12 mouse cellular contexts compared by ENCODE assay signal in genomic region chr12:28699086-28699485, GRCm38 (mm10). TPM values are rescaled to one million over a fixed set of nuclear protein-coding genes. Genes with fewer than 3 reads are reported as not detected.
A peak's percentile ranks its signal among the peaks of the same experiment; 100 is the strongest.
DNase-seq lines count a peak whose midpoint lies in the region; ATAC-seq and TF ChIP-seq lines count a peak whose summit lies in the region.
"Had no signal": no experiment of that assay in that cellular context is flagged by ENCODE, and none has a peak within 500 bp of the region (broad histone marks: within the 10 kb centered on the region; RNA-seq: fewer than 3 reads in every experiment).

No protein-coding gene starts in this region.

- H3K4me1 ChIP-seq in hindbrain, embryonic 13.5 days (replicated peaks) = peaks cover 33% of the 10 kb centered on the region
- H3K4me1 ChIP-seq in hindbrain, embryonic 10.5 days (replicated peaks) = peaks cover 19% of the 10 kb centered on the region
- H3K4me1 ChIP-seq in midbrain, embryonic 13.5 days (replicated peaks) = peaks cover 23% of the 10 kb centered on the region
- peaks cover 27% of the 10 kb centered on the region for H3K4me1 ChIP-seq in midbrain, embryonic 10.5 days
- no peaks in the 10 kb centered on the region; a peak in 1 of 4 replicates for H3K4me1 ChIP-seq in liver, embryonic 14.5 days (replicated peaks; ENCODE audit: control insufficient read depth in 2 of 2, insufficient read depth in 2 of 2, low read length in 1 of 2)
- no peaks in the 10 kb centered on the region for H3K4me1 ChIP-seq in stomach, postnatal 0 days (replicated peaks; ENCODE audit: control insufficient read depth, insufficient read depth)
- peaks cover 23% of the 10 kb centered on the region for H3K4me1 ChIP-seq in heart, embryonic 11.5 days (ENCODE audit: control insufficient read depth, insufficient read depth, low read length)

- H3K27me3 ChIP-seq in hindbrain, embryonic 13.5 days = no peaks in the 10 kb centered on the region
- peaks cover 38% of the 10 kb centered on the region for H3K27me3 ChIP-seq in hindbrain, embryonic 10.5 days (ENCODE audit: insufficient read depth, poor library complexity, severe bottlenecking)
- no peaks in the 10 kb centered on the region for H3K27me3 ChIP-seq in midbrain, embryonic 13.5 days
- peaks cover 5% of the 10 kb centered on the region for H3K27me3 ChIP-seq in midbrain, embryonic 10.5 days (ENCODE audit: low read depth, poor library complexity, severe bottlenecking)
- no peaks in the 10 kb centered on the region for H3K27me3 ChIP-seq in liver, embryonic 14.5 days (ENCODE audit: control insufficient read depth, insufficient read depth, low read length)
- no peaks in the 10 kb centered on the region for H3K27me3 ChIP-seq in stomach, postnatal 0 days (ENCODE audit: control insufficient read depth, insufficient read depth, low read length)
- H3K27me3 ChIP-seq in heart, embryonic 11.5 days (ENCODE audit: control insufficient read depth, insufficient read depth, low read length) = 0 out of 2 replicates have a peak, but pooled peaks cover 5% of the 10 kb centered on the region
- H3K27me3 ChIP-seq: embryonic facial prominence, embryonic 15.5 days; megakaryocyte, embryonic 14.5 days had no signal

- WGBS in hindbrain, embryonic 13.5 days = 66% methylated on average over 5 of the region's 5 CpGs
- 73% methylated on average over 5 of the region's 5 CpGs for WGBS in hindbrain, embryonic 10.5 days
- WGBS in midbrain, embryonic 13.5 days = 80% methylated on average over 5 of the region's 5 CpGs
- 90% methylated on average over 5 of the region's 5 CpGs for WGBS in midbrain, embryonic 10.5 days
- WGBS in liver, embryonic 14.5 days (ENCODE audit: insufficient replicate concordance) = 68% methylated on average over 5 of the region's 5 CpGs
- WGBS in stomach, postnatal 0 days = 54% methylated on average over 5 of the region's 5 CpGs
- 76% methylated on average over 5 of the region's 5 CpGs for WGBS in heart, embryonic 11.5 days (ENCODE audit: insufficient replicate concordance)

- TF ChIP-seq CTCF in liver, embryonic 14.5 days (IDR thresholded peaks at IDR 0.05; ENCODE audit: low read depth) = no peak
- TF ChIP-seq CTCF in stomach, postnatal 0 days (IDR thresholded peaks at IDR 0.05; ENCODE audit: low read depth) = no peak

- H3K27ac ChIP-seq in hindbrain, embryonic 13.5 days = peak overlapping the region; percentile 75
- H3K27ac ChIP-seq in hindbrain, embryonic 10.5 days = no peak overlapping the region
- H3K27ac ChIP-seq in midbrain, embryonic 13.5 days = 0 out of 2 replicates have a peak overlapping the region, but pooled peaks have one; percentile 64
- H3K27ac ChIP-seq in midbrain, embryonic 10.5 days (replicated peaks) = no peak overlapping the region
- H3K27ac ChIP-seq in liver, embryonic 14.5 days = no peak overlapping the region
- no peak overlapping the region for H3K27ac ChIP-seq in stomach, postnatal 0 days (replicated peaks)
- H3K27ac ChIP-seq in heart, embryonic 11.5 days (ENCODE audit: low read depth, low read length) = no peak overlapping the region
- H3K27ac ChIP-seq: embryonic facial prominence, embryonic 15.5 days; heart, embryonic 10.5 days had no signal

- no peak overlapping the region for H3K4me3 ChIP-seq in hindbrain, embryonic 13.5 days
- H3K4me3 ChIP-seq in hindbrain, embryonic 10.5 days = no peak overlapping the region
- no peak overlapping the region for H3K4me3 ChIP-seq in midbrain, embryonic 13.5 days (replicated peaks)
- H3K4me3 ChIP-seq in midbrain, embryonic 10.5 days = no peak overlapping the region
- H3K4me3 ChIP-seq in liver, embryonic 14.5 days (ENCODE audit: insufficient read depth in 1 of 2, low read depth in 2 of 2, low read length in 2 of 2) = no peak overlapping the region
- H3K4me3 ChIP-seq in stomach, postnatal 0 days (ENCODE audit: low read depth, low read length) = no peak overlapping the region
- H3K4me3 ChIP-seq in heart, embryonic 11.5 days (ENCODE audit: low read depth, low read length) = no peak overlapping the region
- H3K4me3 ChIP-seq: embryonic facial prominence, embryonic 15.5 days; heart, embryonic 10.5 days; megakaryocyte, embryonic 14.5 days had no signal

- H3K9ac ChIP-seq in hindbrain, embryonic 13.5 days = peak overlapping the region; percentile 58; the same call in 1 of the 2 replicates
- no peak overlapping the region; the same call in 1 of the 2 replicates for H3K9ac ChIP-seq in midbrain, embryonic 13.5 days (replicated peaks)
- no peak overlapping the region for H3K9ac ChIP-seq in liver, embryonic 14.5 days (replicated peaks)
- H3K9ac ChIP-seq in stomach, postnatal 0 days (ENCODE audit: low read length) = no peak overlapping the region
- no peak overlapping the region for H3K9ac ChIP-seq in heart, embryonic 11.5 days (ENCODE audit: low read depth, low read length)
- H3K9ac ChIP-seq: embryonic facial prominence, embryonic 15.5 days had no signal

- ATAC-seq in hindbrain, embryonic 13.5 days (ENCODE audit: low FRiP score) = no peak
- no peak for ATAC-seq in midbrain, embryonic 13.5 days
- ATAC-seq in liver, embryonic 14.5 days (ENCODE audit: insufficient read depth) = peak; percentile 34; the same call in 1 of the 2 replicates
- ATAC-seq in stomach, postnatal 0 days (ENCODE audit: low FRiP score, low TSS enrichment) = no peak
- ATAC-seq in heart, embryonic 11.5 days (replicated peaks; ENCODE audit: insufficient number of reproducible peaks, low FRiP score, low TSS enrichment) = no peak

- TF ChIP-seq EP300 in liver, embryonic 14.5 days (IDR thresholded peaks at IDR 0.05; ENCODE audit: low read depth) = no peak
- no peak for TF ChIP-seq EP300 in stomach, postnatal 0 days (optimal IDR thresholded peaks at IDR 0.05)

- H3K4me2 ChIP-seq in hindbrain, embryonic 13.5 days = no peak overlapping the region
- H3K4me2 ChIP-seq in midbrain, embryonic 13.5 days (replicated peaks) = no peak overlapping the region
- no peak overlapping the region for H3K4me2 ChIP-seq in liver, embryonic 14.5 days (ENCODE audit: low read depth)
- no peak overlapping the region for H3K4me2 ChIP-seq in stomach, postnatal 0 days (replicated peaks; ENCODE audit: low read depth)
- H3K4me2 ChIP-seq in heart, embryonic 11.5 days = no peak overlapping the region
- H3K4me2 ChIP-seq: embryonic facial prominence, embryonic 15.5 days had no signal

- peaks cover 28% of the 10 kb centered on the region for H3K36me3 ChIP-seq in hindbrain, embryonic 13.5 days
- peaks cover 29% of the 10 kb centered on the region for H3K36me3 ChIP-seq in hindbrain, embryonic 10.5 days
- H3K36me3 ChIP-seq in midbrain, embryonic 13.5 days = peaks cover 30% of the 10 kb centered on the region
- H3K36me3 ChIP-seq in midbrain, embryonic 10.5 days = peaks cover 31% of the 10 kb centered on the region
- H3K36me3 ChIP-seq in liver, embryonic 14.5 days (replicated peaks; ENCODE audit: control insufficient read depth, insufficient read depth, low read depth) = no peaks in the 10 kb centered on the region; the same call in 1 of the 2 replicates
- H3K36me3 ChIP-seq in stomach, postnatal 0 days (ENCODE audit: control insufficient read depth, insufficient read depth, low read length) = no peaks in the 10 kb centered on the region
- H3K36me3 ChIP-seq in heart, embryonic 11.5 days (ENCODE audit: control insufficient read depth, insufficient read depth, low read length) = no peaks in the 10 kb centered on the region

- no peaks in the 10 kb centered on the region for H3K9me3 ChIP-seq in hindbrain, embryonic 13.5 days
- no peaks in the 10 kb centered on the region for H3K9me3 ChIP-seq in hindbrain, embryonic 10.5 days
- no peaks in the 10 kb centered on the region for H3K9me3 ChIP-seq in midbrain, embryonic 13.5 days
- no peaks in the 10 kb centered on the region for H3K9me3 ChIP-seq in midbrain, embryonic 10.5 days (replicated peaks)
- H3K9me3 ChIP-seq in liver, embryonic 14.5 days (ENCODE audit: control insufficient read depth, low read length) = no peaks in the 10 kb centered on the region
- no peaks in the 10 kb centered on the region for H3K9me3 ChIP-seq in stomach, postnatal 0 days (ENCODE audit: control insufficient read depth, low read length)
- no peaks in the 10 kb centered on the region for H3K9me3 ChIP-seq in heart, embryonic 11.5 days (replicated peaks; ENCODE audit: control insufficient read depth, low read length)
- H3K9me3 ChIP-seq: embryonic facial prominence, embryonic 15.5 days; heart, embryonic 10.5 days; megakaryocyte, embryonic 14.5 days had no signal

- no peak for DNase-seq in hindbrain, embryonic 10.5 days (ENCODE audit: low spot score)
- DNase-seq in midbrain, embryonic 10.5 days (ENCODE audit: low spot score) = no peak
- no peak for DNase-seq in liver, embryonic 14.5 days (ENCODE audit: low read depth in 3 of 3, low spot score in 3 of 3)
- DNase-seq in stomach, postnatal 0 days (ENCODE audit: low spot score) = peak; percentile 43
- no peak for DNase-seq in retina, postnatal 1 day
- DNase-seq: gastrocnemius, postnatal 25 days had no signal

RNA-seq across cellular contexts. Expression of gene Adi1, which starts 24.1 kb away (rescaled TPM):
- 31.5 and 33.7 TPM in 2 replicates for polyA plus RNA-seq in hindbrain, embryonic 13.5 days (2015; fragmentation: Nextera tagmentation; extraction: Ambion mirVana)
- polyA plus RNA-seq in hindbrain, embryonic 10.5 days (2016; fragmentation: Nextera tagmentation; extraction: Ambion mirVana) = 45.5 and 49.1 TPM in 2 replicates
- 27.0 and 29.1 TPM in 2 replicates for polyA plus RNA-seq in midbrain, embryonic 13.5 days (2015; fragmentation: Nextera tagmentation; extraction: Ambion mirVana)
- polyA plus RNA-seq in midbrain, embryonic 10.5 days (2016; fragmentation: Nextera tagmentation; extraction: Ambion mirVana) = 43.3 and 48.1 TPM in 2 replicates
- 13.0 and 17.2 TPM in 2 replicates for polyA plus RNA-seq in liver, embryonic 14.5 days (2012; rRNA removed)
- polyA plus RNA-seq in liver, embryonic 14.5 days (2014; fragmentation: Nextera tagmentation; extraction: Ambion mirVana) = 41.0 and 46.2 TPM in 2 replicates
- 50.9 and 55.2 TPM in 2 replicates for polyA plus RNA-seq in stomach, postnatal 0 days (2015; fragmentation: Nextera tagmentation; extraction: Ambion mirVana)
- 44.7 and 46.2 TPM in 2 replicates for polyA plus RNA-seq in heart, embryonic 11.5 days (2014; fragmentation: Nextera tagmentation; extraction: Ambion mirVana)

RNA-seq across cellular contexts. Expression of gene Rnaseh1, which starts 49.7 kb away (rescaled TPM):
- 22.5 and 27.1 TPM in 2 replicates for polyA plus RNA-seq in hindbrain, embryonic 13.5 days (2015; fragmentation: Nextera tagmentation; extraction: Ambion mirVana)
- 33.0 and 34.8 TPM in 2 replicates for polyA plus RNA-seq in hindbrain, embryonic 10.5 days (2016; fragmentation: Nextera tagmentation; extraction: Ambion mirVana)
- polyA plus RNA-seq in midbrain, embryonic 13.5 days (2015; fragmentation: Nextera tagmentation; extraction: Ambion mirVana) = 24.9 and 28.7 TPM in 2 replicates
- 34.1 and 35.4 TPM in 2 replicates for polyA plus RNA-seq in midbrain, embryonic 10.5 days (2016; fragmentation: Nextera tagmentation; extraction: Ambion mirVana)
- 7.1 and 9.7 TPM in 2 replicates for polyA plus RNA-seq in liver, embryonic 14.5 days (2012; rRNA removed)
- polyA plus RNA-seq in liver, embryonic 14.5 days (2014; fragmentation: Nextera tagmentation; extraction: Ambion mirVana) = 9.3 and 10.3 TPM in 2 replicates
- 17.2 and 18.1 TPM in 2 replicates for polyA plus RNA-seq in stomach, postnatal 0 days (2015; fragmentation: Nextera tagmentation; extraction: Ambion mirVana)
- polyA plus RNA-seq in heart, embryonic 11.5 days (2014; fragmentation: Nextera tagmentation; extraction: Ambion mirVana) = 18.1 and 20.2 TPM in 2 replicates

RNA-seq across cellular contexts. Expression of gene Trappc12, which starts 51.2 kb away (rescaled TPM):
- polyA plus RNA-seq in hindbrain, embryonic 13.5 days (2015; fragmentation: Nextera tagmentation; extraction: Ambion mirVana) = 41.9 and 44.0 TPM in 2 replicates
- polyA plus RNA-seq in hindbrain, embryonic 10.5 days (2016; fragmentation: Nextera tagmentation; extraction: Ambion mirVana) = 35.3 and 38.1 TPM in 2 replicates
- 43.8 and 46.0 TPM in 2 replicates for polyA plus RNA-seq in midbrain, embryonic 13.5 days (2015; fragmentation: Nextera tagmentation; extraction: Ambion mirVana)
- 36.3 and 40.1 TPM in 2 replicates for polyA plus RNA-seq in midbrain, embryonic 10.5 days (2016; fragmentation: Nextera tagmentation; extraction: Ambion mirVana)
- polyA plus RNA-seq in liver, embryonic 14.5 days (2012; rRNA removed) = 9.9 and 11.6 TPM in 2 replicates
- polyA plus RNA-seq in liver, embryonic 14.5 days (2014; fragmentation: Nextera tagmentation; extraction: Ambion mirVana) = 13.1 and 15.9 TPM in 2 replicates
- polyA plus RNA-seq in stomach, postnatal 0 days (2015; fragmentation: Nextera tagmentation; extraction: Ambion mirVana) = 16.6 and 16.7 TPM in 2 replicates
- polyA plus RNA-seq in heart, embryonic 11.5 days (2014; fragmentation: Nextera tagmentation; extraction: Ambion mirVana) = 32.9 and 33.3 TPM in 2 replicates

RNA-seq across cellular contexts. Expression of gene Eipr1, which starts 52.5 kb away (rescaled TPM):
- polyA plus RNA-seq in hindbrain, embryonic 13.5 days (2015; fragmentation: Nextera tagmentation; extraction: Ambion mirVana) = 69.7 and 76.9 TPM in 2 replicates
- 44.2 and 55.2 TPM in 2 replicates for polyA plus RNA-seq in hindbrain, embryonic 10.5 days (2016; fragmentation: Nextera tagmentation; extraction: Ambion mirVana)
- polyA plus RNA-seq in midbrain, embryonic 13.5 days (2015; fragmentation: Nextera tagmentation; extraction: Ambion mirVana) = 71.3 and 75.7 TPM in 2 replicates
- 45.5 and 48.0 TPM in 2 replicates for polyA plus RNA-seq in midbrain, embryonic 10.5 days (2016; fragmentation: Nextera tagmentation; extraction: Ambion mirVana)
- polyA plus RNA-seq in liver, embryonic 14.5 days (2012; rRNA removed) = 15.2 and 18.6 TPM in 2 replicates
- 29.4 and 31.8 TPM in 2 replicates for polyA plus RNA-seq in liver, embryonic 14.5 days (2014; fragmentation: Nextera tagmentation; extraction: Ambion mirVana)
- 22.4 and 23.9 TPM in 2 replicates for polyA plus RNA-seq in stomach, postnatal 0 days (2015; fragmentation: Nextera tagmentation; extraction: Ambion mirVana)
- polyA plus RNA-seq in heart, embryonic 11.5 days (2014; fragmentation: Nextera tagmentation; extraction: Ambion mirVana) = 26.0 and 27.5 TPM in 2 replicates

Comparison
In these comparisons a context has a peak if more than half of its experiments do, and no peak if none do; other contexts are left out.
1. H3K27ac ChIP-seq: peak in hindbrain, embryonic 13.5 days (single experiment) and midbrain, embryonic 13.5 days (single experiment); none in hindbrain, embryonic 10.5 days (single experiment), midbrain, embryonic 10.5 days (single experiment), liver, embryonic 14.5 days (single experiment), stomach, postnatal 0 days (single experiment) and heart, embryonic 11.5 days (single experiment).